Mouse (Mus musculus): ENCODE measurements around the gene Gm49342.

DNA sequence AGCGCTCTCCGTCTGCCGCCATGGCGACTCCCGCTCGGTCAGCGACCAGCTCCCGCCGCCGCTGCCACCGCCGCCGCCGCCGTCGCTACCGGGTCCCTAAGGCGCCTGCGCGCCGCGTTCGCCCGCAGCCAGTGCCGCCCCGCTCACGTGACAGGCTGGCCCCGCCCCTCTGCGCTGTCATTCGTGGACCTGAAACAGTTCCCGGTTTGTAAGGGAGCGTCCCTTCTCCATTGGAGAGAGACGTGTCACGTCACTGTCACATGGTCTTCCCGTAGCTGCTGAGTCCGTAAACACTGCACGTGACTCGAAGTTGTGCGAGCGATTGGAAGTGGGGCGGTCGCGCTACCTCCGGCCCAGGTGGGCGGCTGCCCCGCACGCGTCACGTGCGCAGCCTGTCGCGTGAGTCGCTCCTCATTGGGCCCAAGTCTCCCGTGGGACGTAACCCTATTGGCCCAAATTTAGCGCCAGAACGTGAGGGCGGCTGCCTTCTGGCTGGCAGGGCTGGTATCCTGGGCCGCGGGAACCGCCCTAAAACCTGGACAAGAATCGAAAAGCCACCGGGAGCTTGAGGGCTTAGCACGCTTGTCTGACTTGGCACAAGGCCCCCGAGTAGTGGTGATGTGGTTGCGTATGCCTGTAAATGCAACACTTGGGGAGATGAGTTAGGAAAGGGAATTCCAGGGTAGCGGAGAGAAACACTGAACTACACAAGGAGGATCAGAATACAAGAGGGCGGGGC lies 13.4 kb upstream of the Gm49342 start, which contains the start of the genes Pip4p1 and Pnp:
- no peak for TF ChIP-seq CTCF (conservative IDR thresholded peaks at IDR 0.05; ENCODE audit: insufficient read depth, insufficient read length, low read depth, low read length)
- peak; percentile 19 for TF ChIP-seq POLR2A (IDR thresholded peaks at IDR 0.05; ENCODE audit: low read depth, low read length)

All from kidney, adult 2 months (tissue).